Mouse (Mus musculus): ENCODE measurements around the gene Lpin2.

Lpin2 gene

GRCm38 (mm10) chr17:71263136-71263535, 80.8 kb downstream of the Lpin2 start:
- DNase-seq (ENCODE audit: low read depth, low spot score), result no peak

GRCm38 (mm10) chr17:71264739-71265138, 82.4 kb downstream of the Lpin2 start:
- no peak for DNase-seq (ENCODE audit: low read depth, low spot score)

GRCm38 (mm10) chr17:71265336-71266051, 83.1 kb downstream of the Lpin2 start:
- DNase-seq (ENCODE audit: low read depth, low spot score), result no peak

- no peak for DNase-seq (ENCODE audit: low read depth, low spot score)
Measured at GRCm38 (mm10) chr17:71267374-71267773, 85.0 kb downstream of the Lpin2 start.

- no peak for DNase-seq (ENCODE audit: low read depth, low spot score)
Measured at GRCm38 (mm10) chr17:71268152-71268551, 85.8 kb downstream of the Lpin2 start.

- DNase-seq (ENCODE audit: low read depth, low spot score), result no peak
Measured at GRCm38 (mm10) chr17:71268599-71268998, 86.2 kb downstream of the Lpin2 start.

GRCm38 (mm10) chr17:71273901-71274300, 91.5 kb downstream of the Lpin2 start:
- DNase-seq (ENCODE audit: low read depth, low spot score), result no peak

- no peak for DNase-seq (ENCODE audit: low read depth, low spot score)
Measured at GRCm38 (mm10) chr17:71276771-71277170, 94.4 kb downstream of the Lpin2 start.

- no peak for DNase-seq (ENCODE audit: low read depth, low spot score)
Measured at GRCm38 (mm10) chr17:71277701-71278491, 95.5 kb downstream of the Lpin2 start.

GRCm38 (mm10) chr17:71282716-71283115, 100.4 kb downstream of the Lpin2 start:
- no peak for DNase-seq (ENCODE audit: low read depth, low spot score)

GRCm38 (mm10) chr17:71283237-71283636, 100.9 kb downstream of the Lpin2 start:
- no peak for DNase-seq (ENCODE audit: low read depth, low spot score)

GRCm38 (mm10) chr17:71284890-71285289, 102.5 kb downstream of the Lpin2 start:
- no peak for DNase-seq (ENCODE audit: low read depth, low spot score)

GRCm38 (mm10) chr17:71285929-71286328, 103.6 kb downstream of the Lpin2 start:
- DNase-seq (ENCODE audit: low read depth, low spot score), result no peak

- DNase-seq (ENCODE audit: low read depth, low spot score), result no peak
Measured at GRCm38 (mm10) chr17:71287586-71287985, 105.2 kb downstream of the Lpin2 start.

- DNase-seq (ENCODE audit: low read depth, low spot score), result no peak
Measured at GRCm38 (mm10) chr17:71288145-71288758, 105.9 kb downstream of the Lpin2 start.

GRCm38 (mm10) chr17:71288808-71289548, 106.6 kb downstream of the Lpin2 start:
- DNase-seq (ENCODE audit: low read depth, low spot score), result no peak

- DNase-seq (ENCODE audit: low read depth, low spot score), result no peak
Measured at GRCm38 (mm10) chr17:71289572-71290176, 107.3 kb downstream of the Lpin2 start.

- DNase-seq (ENCODE audit: low read depth, low spot score), result no peak
Measured at GRCm38 (mm10) chr17:71290486-71291410, 108.4 kb downstream of the Lpin2 start.

GRCm38 (mm10) chr17:71291897-71292420, 109.6 kb downstream of the Lpin2 start:
- DNase-seq (ENCODE audit: low read depth, low spot score), result no peak

GRCm38 (mm10) chr17:71292897-71293296, 110.5 kb downstream of the Lpin2 start:
- no peak for DNase-seq (ENCODE audit: low read depth, low spot score)
